8 mouse cellular contexts compared by ENCODE assay signal in genomic region chr13:94205234-94205633, GRCm38 (mm10).
DNase-seq lines count a peak whose midpoint lies in the region; ATAC-seq and TF ChIP-seq lines count a peak whose summit lies in the region.

No protein-coding gene starts in this region.

- TF ChIP-seq CTCF in liver, postnatal 0 days (IDR thresholded peaks at IDR 0.05; ENCODE audit: low read depth): peak; percentile 86

- peaks cover 15% of the 10 kb centered on the region for H3K36me3 ChIP-seq in hindbrain, embryonic 16.5 days (ENCODE audit: control insufficient read depth, insufficient read depth, low read length)
- peaks cover 20% of the 10 kb centered on the region for H3K36me3 ChIP-seq in liver, postnatal 0 days (replicated peaks; ENCODE audit: insufficient read depth, low read length)
- H3K36me3 ChIP-seq in neural tube, embryonic 14.5 days (ENCODE audit: control insufficient read depth, insufficient read depth, low read length): peaks cover 8% of the 10 kb centered on the region; the same call in 1 of the 2 replicates

- no peak overlapping the region for H3K4me2 ChIP-seq in hindbrain, embryonic 16.5 days (ENCODE audit: low read length)
- H3K4me2 ChIP-seq in liver, postnatal 0 days (ENCODE audit: low read depth, low read length): no peak overlapping the region
- H3K4me2 ChIP-seq in neural tube, embryonic 14.5 days (ENCODE audit: low read depth, low read length): no peak overlapping the region

- no peak overlapping the region for H3K27ac ChIP-seq in hindbrain, embryonic 16.5 days (ENCODE audit: low read depth, low read length)
- H3K27ac ChIP-seq in liver, postnatal 0 days (ENCODE audit: low read depth): no peak overlapping the region
- H3K27ac ChIP-seq in neural tube, embryonic 14.5 days (ENCODE audit: low read depth, low read length): no peak overlapping the region

- H3K27me3 ChIP-seq in hindbrain, embryonic 16.5 days (replicated peaks; ENCODE audit: control insufficient read depth, insufficient read depth, low read length): no peaks in the 10 kb centered on the region
- H3K27me3 ChIP-seq in liver, postnatal 0 days (ENCODE audit: insufficient read depth, low read length): no peaks in the 10 kb centered on the region
- no peaks in the 10 kb centered on the region for H3K27me3 ChIP-seq in neural tube, embryonic 14.5 days (ENCODE audit: control insufficient read depth, insufficient read depth, low read length)

- no peak overlapping the region for H3K4me3 ChIP-seq in hindbrain, embryonic 16.5 days (ENCODE audit: low read length)
- H3K4me3 ChIP-seq in liver, postnatal 0 days (ENCODE audit: low read depth, low read length): no peak overlapping the region
- no peak overlapping the region for H3K4me3 ChIP-seq in neural tube, embryonic 14.5 days (ENCODE audit: low read depth, low read length)

- H3K9ac ChIP-seq in hindbrain, embryonic 16.5 days (ENCODE audit: low read depth, low read length): no peak overlapping the region
- no peak overlapping the region for H3K9ac ChIP-seq in liver, postnatal 0 days (replicated peaks)
- H3K9ac ChIP-seq in neural tube, embryonic 14.5 days (replicated peaks; ENCODE audit: low read depth, low read length): no peak overlapping the region

- peak; percentile 37 for DNase-seq in right cerebral cortex, adult 18-20 months
- DNase-seq in right cerebral cortex, postnatal 36 days (ENCODE audit: low spot score in 2 of 2): no peak
- DNase-seq in adrenal gland, postnatal 14 days: peak; percentile 74
- DNase-seq in embryo, embryonic 9.5 days (ENCODE audit: extremely low spot score): peak; percentile 48
- peak; percentile 27 for DNase-seq in liver, postnatal 0 days
- no peak for DNase-seq in layer of hippocampus, postnatal 36 days

- peaks cover 3% of the 10 kb centered on the region; the same call in 1 of the 2 replicates for H3K9me3 ChIP-seq in hindbrain, embryonic 16.5 days (ENCODE audit: control insufficient read depth, low read length)
- no peaks in the 10 kb centered on the region for H3K9me3 ChIP-seq in liver, postnatal 0 days (ENCODE audit: low read length)
- H3K9me3 ChIP-seq in neural tube, embryonic 14.5 days (ENCODE audit: control insufficient read depth, low read length): peaks cover 3% of the 10 kb centered on the region

- ATAC-seq in hindbrain, embryonic 16.5 days: peak; percentile 85
- ATAC-seq in liver, postnatal 0 days: no peak
- ATAC-seq in neural tube, embryonic 14.5 days (ENCODE audit: low read depth): peak; percentile 72

- WGBS in hindbrain, embryonic 16.5 days: 7% methylated on average over 6 of the region's 6 CpGs
- 11% methylated on average over 6 of the region's 6 CpGs for WGBS in liver, postnatal 0 days (ENCODE audit: insufficient replicate concordance)
- 10% methylated on average over 6 of the region's 6 CpGs for WGBS in neural tube, embryonic 14.5 days

- TF ChIP-seq EP300 in liver, postnatal 0 days (IDR thresholded peaks at IDR 0.05; ENCODE audit: low read depth): no peak

- no peaks in the 10 kb centered on the region for H3K4me1 ChIP-seq in hindbrain, embryonic 16.5 days (ENCODE audit: control insufficient read depth, insufficient read depth, low read depth, low read length)
- H3K4me1 ChIP-seq in liver, postnatal 0 days (ENCODE audit: insufficient read depth): no peaks in the 10 kb centered on the region
- H3K4me1 ChIP-seq in neural tube, embryonic 14.5 days (ENCODE audit: control insufficient read depth, insufficient read depth, low read length): no peaks in the 10 kb centered on the region

Comparison
In these comparisons a context has a peak if more than half of its experiments do, and no peak if none do; other contexts are left out.
1. DNase-seq: peak in right cerebral cortex, adult 18-20 months (single experiment), adrenal gland, postnatal 14 days (single experiment), embryo, embryonic 9.5 days (single experiment) and liver, postnatal 0 days (single experiment); none in right cerebral cortex, postnatal 36 days (0 of 2) and layer of hippocampus, postnatal 36 days (0 of 2).